Mouse (Mus musculus) lung, embryonic 16.5 days (tissue): ENCODE results near the gene Vash2. TPM values are rescaled to one million over a fixed set of nuclear protein-coding genes. Genes with fewer than 3 reads are reported as not detected.

Source experiments
- ATAC-seq: fragments of 200-750 bp; cut with Nextera tagmentation; 2 replicates; pipeline ENCODE4 v1.8.0; 2017; ENCODE audit warnings: low read depth, mild to moderate bottlenecking, moderate library complexity
- H3K27ac ChIP-seq: fragments of 300-500 bp; sonication (generic); 2 replicates; pipeline ENCODE4 v1.5.1; 2014; ENCODE audit warnings: mild to moderate bottlenecking, control low read depth, low read length
- H3K27me3 ChIP-seq: fragments of 300-500 bp; sonication (generic); 2 replicates; pipeline ENCODE4 v1.6.1; 2014; ENCODE audit warnings: low read depth, low read length, mixed read lengths; ENCODE audit not compliant: control insufficient read depth, insufficient read depth
- H3K36me3 ChIP-seq: fragments of 300-500 bp; sonication (generic); 2 replicates; pipeline ENCODE4 v1.6.1; 2014; ENCODE audit warnings: low read length; ENCODE audit not compliant: control insufficient read depth, insufficient read depth
- H3K4me1 ChIP-seq: fragments of 300-500 bp; sonication (generic); replicated peaks from 2 replicates; pipeline ENCODE4 v1.6.1; 2014; ENCODE audit warnings: low read length, mixed read lengths; ENCODE audit not compliant: control insufficient read depth, insufficient read depth
- H3K4me2 ChIP-seq: fragments of 300-500 bp; sonication (generic); 2 replicates; pipeline ENCODE4 v1.6.1; 2014; ENCODE audit warnings: low read depth, low read length, control low read depth
- H3K4me3 ChIP-seq: fragments of 300-500 bp; sonication (generic); 2 replicates; pipeline ENCODE4 v1.5.1; 2014; ENCODE audit warnings: mild to moderate bottlenecking, low read length, control low read depth
- H3K9ac ChIP-seq: fragments of 300-500 bp; sonication (generic); 2 replicates; pipeline ENCODE4 v1.6.1; 2014; ENCODE audit warnings: low read length, control low read depth
- H3K9me3 ChIP-seq: fragments of 300-500 bp; sonication (generic); 2 replicates; pipeline ENCODE4 v1.6.1; 2016; ENCODE audit warnings: low read length; ENCODE audit not compliant: control insufficient read depth
- WGBS: fragments of 180-500 bp; shearing (Covaris S2); extraction: QIAGEN DNeasy Blood & Tissue Kit; methylation state at CpG from one replicate; pipeline ENCODE4 v1.1.7; 2014; 5-methylcytosine and 5-hydroxymethylcytosine counted together
- polyA plus RNA-seq: library from polyadenylated mRNA; unstranded; fragments of >200 nt; fragmentation: Nextera tagmentation; extraction: Ambion mirVana; gene quantifications from 2 replicates; pipeline ENCODE4 v1.2.1, GENCODE M21; 2015

The Vash2 gene
- polyA plus RNA-seq, 1 experiment from 2014 or later = 17.7 TPM

- H3K27ac ChIP-seq = no peak overlapping the region
Observed at GRCm38 (mm10) chr1:190968010-190968409, 11.1 kb downstream of the Vash2 start.

GRCm38 (mm10) chr1:190964992-190965780 lies 13.9 kb downstream of the Vash2 start:
- Histone ChIP-seq H3K36me3 (peaks cover 2% of the 10 kb centered on the region; the same call in 1 of the 2 replicates), H3K4me1 (0 out of 2 replicates have a peak, but pooled peaks cover 2% of the 10 kb centered on the region), H3K4me2 (no peak overlapping the region), H3K27ac (no peak overlapping the region), H3K9me3 (no peaks in the 10 kb centered on the region), H3K9ac (no peak overlapping the region), H3K4me3 (no peak overlapping the region), H3K27me3 (no peaks in the 10 kb centered on the region)
- WGBS = 49% methylated on average over 15 of the region's 15 CpGs
- ATAC-seq = no peak

More at GRCm38 (mm10) chr1:190968010-190968409, 11.1 kb downstream of the Vash2 start:
- ATAC-seq = no peak
- Histone ChIP-seq H3K9me3 (no peaks in the 10 kb centered on the region), H3K36me3 (peaks cover 3% of the 10 kb centered on the region; the same call in 1 of the 2 replicates), H3K4me2 (no peak overlapping the region), H3K9ac (no peak overlapping the region), H3K27me3 (no peaks in the 10 kb centered on the region), H3K4me1 (peaks cover 2% of the 10 kb centered on the region; the same call in 1 of the 2 replicates), H3K4me3 (no peak overlapping the region)
- 83% methylated on average over 7 of the region's 7 CpGs for WGBS

GRCm38 (mm10) chr1:190962760-190963159 lies 16.3 kb downstream of the Vash2 start:
- ATAC-seq = peak; percentile 34; the same call in 1 of the 2 replicates
- H3K9ac ChIP-seq = no peak overlapping the region
- 90% methylated on average over 3 of the region's 3 CpGs for WGBS
- no peak overlapping the region for H3K4me3 ChIP-seq
- H3K27me3 ChIP-seq = no peaks in the 10 kb centered on the region
- H3K9me3 ChIP-seq = no peaks in the 10 kb centered on the region
- H3K27ac ChIP-seq = no peak overlapping the region
- no peak overlapping the region for H3K4me2 ChIP-seq
- H3K36me3 ChIP-seq = peaks cover 9% of the 10 kb centered on the region; the same call in 1 of the 2 replicates
- 0 out of 2 replicates have a peak, but pooled peaks cover 2% of the 10 kb centered on the region for H3K4me1 ChIP-seq

GRCm38 (mm10) chr1:190958821-190959220 lies 20.3 kb downstream of the Vash2 start:
- H3K36me3 ChIP-seq = peaks cover 10% of the 10 kb centered on the region; the same call in 1 of the 2 replicates
- no peak for ATAC-seq
- WGBS = 79% methylated on average over 5 of the region's 5 CpGs
- no peaks in the 10 kb centered on the region for H3K27me3 ChIP-seq
- H3K9ac ChIP-seq = no peak overlapping the region
- H3K27ac ChIP-seq = no peak overlapping the region
- no peak overlapping the region for H3K4me3 ChIP-seq
- no peaks in the 10 kb centered on the region for H3K9me3 ChIP-seq
- H3K4me2 ChIP-seq = no peak overlapping the region
- H3K4me1 ChIP-seq = no peaks in the 10 kb centered on the region

GRCm38 (mm10) chr1:190953009-190953408 lies 26.1 kb downstream of the Vash2 start:
- Histone ChIP-seq H3K36me3 (peaks cover 4% of the 10 kb centered on the region; the same call in 1 of the 2 replicates), H3K4me3 (no peak overlapping the region), H3K4me2 (no peak overlapping the region), H3K27me3 (no peaks in the 10 kb centered on the region), H3K9ac (no peak overlapping the region), H3K4me1 (no peaks in the 10 kb centered on the region), H3K27ac (no peak overlapping the region), H3K9me3 (no peaks in the 10 kb centered on the region)
- no peak for ATAC-seq
- WGBS = 71% methylated on average over 3 of the region's 3 CpGs

- Histone ChIP-seq H3K27me3 (no peaks in the 10 kb centered on the region), H3K4me3 (no peak overlapping the region), H3K9me3 (no peaks in the 10 kb centered on the region), H3K36me3 (peaks cover 4% of the 10 kb centered on the region; the same call in 1 of the 2 replicates), H3K4me1 (no peaks in the 10 kb centered on the region), H3K4me2 (no peak overlapping the region), H3K9ac (no peak overlapping the region), H3K27ac (no peak overlapping the region)
- WGBS = 76% methylated on average over 5 of the region's 5 CpGs
- no peak for ATAC-seq
Observed at GRCm38 (mm10) chr1:190951014-190951413, 28.1 kb downstream of the Vash2 start.

- no peak overlapping the region for H3K9ac ChIP-seq
- no peak overlapping the region for H3K4me2 ChIP-seq
- 81% methylated on average over 17 of the region's 17 CpGs for WGBS
- no peaks in the 10 kb centered on the region for H3K27me3 ChIP-seq
- H3K36me3 ChIP-seq = peaks cover 13% of the 10 kb centered on the region
- H3K27ac ChIP-seq = no peak overlapping the region
- ATAC-seq = no peak
- no peaks in the 10 kb centered on the region for H3K4me1 ChIP-seq
- no peaks in the 10 kb centered on the region for H3K9me3 ChIP-seq
- no peak overlapping the region for H3K4me3 ChIP-seq
Observed at GRCm38 (mm10) chr1:190948846-190949245, 30.2 kb downstream of the Vash2 start.

- H3K27ac ChIP-seq = no peak overlapping the region
Observed at GRCm38 (mm10) chr1:190948439-190948838, 30.7 kb downstream of the Vash2 start.

GRCm38 (mm10) chr1:190947986-190948385 lies 31.1 kb downstream of the Vash2 start:
- H3K36me3 ChIP-seq = peaks cover 19% of the 10 kb centered on the region
- WGBS = 84% methylated on average over 5 of the region's 5 CpGs
- H3K4me1 ChIP-seq = no peaks in the 10 kb centered on the region

More at GRCm38 (mm10) chr1:190948439-190948838, 30.7 kb downstream of the Vash2 start:
- H3K4me2 ChIP-seq = no peak overlapping the region
- H3K4me1 ChIP-seq = no peaks in the 10 kb centered on the region
- H3K9me3 ChIP-seq = no peaks in the 10 kb centered on the region
- no peak for ATAC-seq
- H3K36me3 ChIP-seq = peaks cover 16% of the 10 kb centered on the region
- 85% methylated on average over 7 of the region's 7 CpGs for WGBS
- H3K4me3 ChIP-seq = no peak overlapping the region
- H3K27me3 ChIP-seq = no peaks in the 10 kb centered on the region
- no peak overlapping the region for H3K9ac ChIP-seq

More at GRCm38 (mm10) chr1:190947986-190948385, 31.1 kb downstream of the Vash2 start:
- no peak overlapping the region for H3K4me2 ChIP-seq
- no peak overlapping the region for H3K9ac ChIP-seq
- H3K9me3 ChIP-seq = no peaks in the 10 kb centered on the region
- H3K27ac ChIP-seq = no peak overlapping the region
- no peak overlapping the region for H3K4me3 ChIP-seq
- H3K27me3 ChIP-seq = no peaks in the 10 kb centered on the region
- ATAC-seq = no peak
